Mouse (Mus musculus): ENCODE data around the gene Pex6.

Gene Pex6

GRCm38 (mm10) chr17:46710959-46711597, at the start of gene Pex6:
TSS of gene Pex6 (plus strand) at chr17:46711463.
- peak; percentile 92 for DNase-seq (ENCODE audit: low read depth)

- DNase-seq (ENCODE audit: low read depth) = no peak
These were observed 49.3 kb upstream of the Pex6 start for GRCm38 (mm10) chr17:46661981-46662380.

- no peak for DNase-seq (ENCODE audit: low read depth)
These were observed 48.5 kb upstream of the Pex6 start for GRCm38 (mm10) chr17:46662730-46663129.

GRCm38 (mm10) chr17:46667712-46668111, 43.6 kb upstream of the Pex6 start:
- no peak for DNase-seq (ENCODE audit: low read depth)

- DNase-seq (ENCODE audit: low read depth) = no peak
These were observed 41.4 kb upstream of the Pex6 start for GRCm38 (mm10) chr17:46669911-46670310.

GRCm38 (mm10) chr17:46673850-46674529, 37.3 kb upstream of the Pex6 start, which contains the start of gene Rrp36:
TSS of gene Rrp36 (minus strand) at chr17:46674352.
- DNase-seq (ENCODE audit: low read depth) = peak; percentile 91

- DNase-seq (ENCODE audit: low read depth) = no peak
These were observed 36.6 kb upstream of the Pex6 start for GRCm38 (mm10) chr17:46674530-46675283.

GRCm38 (mm10) chr17:46678416-46678815, 32.8 kb upstream of the Pex6 start, which contains the start of gene Mea1:
TSS of gene Mea1 (plus strand) at chr17:46678793.
- no peak for DNase-seq (ENCODE audit: low read depth)

- no peak for DNase-seq (ENCODE audit: low read depth)
These were observed 32.4 kb upstream of the Pex6 start for GRCm38 (mm10) chr17:46678911-46679310.

- DNase-seq (ENCODE audit: low read depth) = peak; percentile 62
These were observed 31.2 kb upstream of the Pex6 start for GRCm38 (mm10) chr17:46679843-46680759.

GRCm38 (mm10) chr17:46680760-46681373, 30.4 kb upstream of the Pex6 start, which contains the start of gene Klhdc3:
TSS of gene Klhdc3 (minus strand) at chr17:46680914.
- peak; percentile 98 for DNase-seq (ENCODE audit: low read depth)

- DNase-seq (ENCODE audit: low read depth) = peak; percentile 30
These were observed 29.7 kb upstream of the Pex6 start for GRCm38 (mm10) chr17:46681466-46682118.

- no peak for DNase-seq (ENCODE audit: low read depth)
These were observed 28.4 kb upstream of the Pex6 start for GRCm38 (mm10) chr17:46682654-46683389.

GRCm38 (mm10) chr17:46685913-46686312, 25.4 kb upstream of the Pex6 start:
- DNase-seq (ENCODE audit: low read depth) = no peak

- no peak for DNase-seq (ENCODE audit: low read depth)
These were observed 20.6 kb upstream of the Pex6 start for GRCm38 (mm10) chr17:46690665-46691064.

GRCm38 (mm10) chr17:46691390-46691789, 19.9 kb upstream of the Pex6 start:
- DNase-seq (ENCODE audit: low read depth) = no peak

GRCm38 (mm10) chr17:46694517-46695063, 16.7 kb upstream of the Pex6 start:
- no peak for DNase-seq (ENCODE audit: low read depth)

- DNase-seq (ENCODE audit: low read depth) = no peak
These were observed 12.7 kb upstream of the Pex6 start for GRCm38 (mm10) chr17:46698515-46698914.

GRCm38 (mm10) chr17:46699245-46699644, 12.0 kb upstream of the Pex6 start:
- DNase-seq (ENCODE audit: low read depth) = no peak

- no peak for DNase-seq (ENCODE audit: low read depth)
These were observed 11.4 kb upstream of the Pex6 start for GRCm38 (mm10) chr17:46699912-46700311.

All from naive thymus-derived CD4-positive, alpha-beta T cell, adult 2 months (primary cell).